Mouse (Mus musculus) C2C12 (cell line): ENCODE measurements around the gene Caly.

Experiments used
- CEBPB ChIP-seq: IDR thresholded peaks from one replicate; pipeline ENCODE4 v1.6.1; 2011; ENCODE audit warnings: low read depth, mild to moderate bottlenecking, control low read depth, moderate library complexity
- CTCF ChIP-seq: IDR thresholded peaks from one replicate; pipeline ENCODE4 v1.5.1; 2011; ENCODE audit not compliant: control insufficient read depth, insufficient read depth, insufficient read length
- FOSL1 ChIP-seq: IDR thresholded peaks from one replicate; pipeline ENCODE4 v1.8.0; 2011; ENCODE audit warnings: mild to moderate bottlenecking, low read length; ENCODE audit not compliant: poor library complexity, insufficient read depth, severe bottlenecking
- MAX ChIP-seq: IDR thresholded peaks from one replicate; pipeline ENCODE4 v1.6.1; 2011; ENCODE audit warnings: mild to moderate bottlenecking, control low read depth
- MYOD1 ChIP-seq: IDR thresholded peaks from one replicate; pipeline ENCODE4 v1.6.1; 2011; ENCODE audit warnings: low read depth; ENCODE audit not compliant: control insufficient read depth, insufficient read length
- MYOG ChIP-seq: IDR thresholded peaks from one replicate; pipeline ENCODE4 v1.6.1; 2011; ENCODE audit not compliant: control insufficient read depth, insufficient read length; ENCODE audit errors: extremely low read depth
- USF1 ChIP-seq: IDR thresholded peaks from one replicate; pipeline ENCODE4 v1.6.1; 2011; ENCODE audit warnings: low read depth, mild to moderate bottlenecking, control low read depth, moderate library complexity

DNA sequence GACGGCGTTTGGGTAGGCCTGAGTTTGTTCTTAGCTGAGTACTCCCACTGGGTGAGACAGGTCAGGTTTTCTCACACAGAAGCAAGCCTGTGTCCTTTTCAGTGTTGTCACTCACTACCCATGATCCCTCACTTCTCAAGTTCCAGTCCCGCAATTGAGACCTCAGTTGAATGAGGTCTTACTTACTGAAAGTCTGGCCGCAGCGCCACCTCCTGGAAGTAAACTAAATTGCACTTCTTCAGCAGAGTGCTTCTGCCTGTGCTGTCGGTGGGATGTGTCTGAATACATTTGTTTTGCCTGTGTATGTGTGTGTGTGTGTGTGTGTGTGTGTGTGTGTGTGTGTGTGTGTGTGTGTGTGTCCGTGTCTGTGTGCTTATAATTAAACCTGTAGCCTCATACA, 19.3 kb downstream of the Caly start:
- TF ChIP-seq CTCF (peak; percentile 64), MAX (no peak), USF1 (no peak), CEBPB (no peak), MYOD1 (no peak), MYOG (no peak), FOSL1 (no peak)
